Mouse (Mus musculus) bone marrow, adult 2 months (tissue): Measurements from ENCODE around the gene Tie1. TPM values are rescaled to one million over a fixed set of nuclear protein-coding genes. Genes with fewer than 3 reads are reported as not detected.
"Not testable (repeated sequence)": the region's sequence is repeated elsewhere in the genome, so short reads cannot be mapped to it uniquely, and the experiment has no call there.

ENCODE experiments used
- H3K27ac ChIP-seq: fragments of 200-500 bp; 2 replicates; pipeline ENCODE4 v1.5.1; 2012; ENCODE audit warnings: low read depth, mild to moderate bottlenecking, control low read depth, inconsistent platforms, low read length; ENCODE audit not compliant: control insufficient read depth, poor library complexity, insufficient read depth
- H3K4me1 ChIP-seq: fragments of 200-500 bp; 2 replicates; pipeline ENCODE4 v1.6.1; 2011; ENCODE audit warnings: low read length; ENCODE audit not compliant: control insufficient read depth, insufficient read depth
- H3K4me3 ChIP-seq: fragments of 200-500 bp; replicated peaks from 2 replicates; pipeline ENCODE3; 2011; ENCODE audit warnings: mild to moderate bottlenecking, low read depth, low read length, control low read depth; ENCODE audit not compliant: control insufficient read depth
- CTCF ChIP-seq: fragments of 200-500 bp; IDR thresholded peaks from 2 replicates; pipeline ENCODE4 v1.5.1; 2011; ENCODE audit warnings: low read length, control low read depth; ENCODE audit not compliant: control insufficient read depth, insufficient read depth
- POLR2A ChIP-seq: fragments of 200-500 bp; IDR thresholded peaks from 2 replicates; pipeline ENCODE4 v1.6.1; 2011; ENCODE audit warnings: low read depth, mild to moderate bottlenecking, control low read depth, low read length, borderline replicate concordance; ENCODE audit not compliant: control insufficient read depth
- WGBS: fragments of 180-500 bp; shearing (Covaris S2); methylation state at CpG from one replicate; pipeline ENCODE4 v1.1.7; 2018; 5-methylcytosine and 5-hydroxymethylcytosine counted together
- polyA plus RNA-seq: library from polyadenylated mRNA; stranded (reverse); fragments of >200 nt; gene quantifications from 2 replicates; pipeline ENCODE4 v1.2.4, GENCODE M21; 2011; ENCODE audit warnings: low replicate concordance; ENCODE audit not compliant: missing spikeins, insufficient read depth, insufficient read length

Gene Tie1
- polyA plus RNA-seq, 1 experiment: 4.5 TPM

GRCm38 (mm10) chr4:118525779-118526178, 35.9 kb upstream of the Tie1 start:
- H3K4me3 ChIP-seq: no peak overlapping the region
- 25% methylated on average over 3 of the region's 3 CpGs for WGBS

GRCm38 (mm10) chr4:118523976-118524375, 34.1 kb upstream of the Tie1 start:
- WGBS: 75% methylated on average over 7 of the region's 7 CpGs
- H3K4me1 ChIP-seq: peaks cover 2% of the 10 kb centered on the region; the same call in 1 of the 2 replicates
- no peak overlapping the region for H3K4me3 ChIP-seq
- no peak overlapping the region for H3K27ac ChIP-seq
- no peak for TF ChIP-seq POLR2A
- TF ChIP-seq CTCF: no peak

More at GRCm38 (mm10) chr4:118525779-118526178, 35.9 kb upstream of the Tie1 start:
- TF ChIP-seq POLR2A (no peak), CTCF (no peak)
- H3K4me1 ChIP-seq: no peaks in the 10 kb centered on the region; the same call in 1 of the 2 replicates
- H3K27ac ChIP-seq: no peak overlapping the region

GRCm38 (mm10) chr4:118522248-118522647, 32.4 kb upstream of the Tie1 start:
- no peak overlapping the region for H3K4me3 ChIP-seq
- H3K4me1 ChIP-seq: peaks cover 2% of the 10 kb centered on the region; the same call in 1 of the 2 replicates
- TF ChIP-seq CTCF (no peak), POLR2A (no peak)
- no peak overlapping the region for H3K27ac ChIP-seq
- 85% methylated on average over 7 of the region's 7 CpGs for WGBS

GRCm38 (mm10) chr4:118518208-118518607, 28.3 kb upstream of the Tie1 start:
- Histone ChIP-seq H3K4me3 (no peak overlapping the region), H3K27ac (no peak overlapping the region), H3K4me1 (peaks cover 2% of the 10 kb centered on the region; the same call in 1 of the 2 replicates)
- TF ChIP-seq CTCF: no peak
- no peak for TF ChIP-seq POLR2A
- 53% methylated on average over 5 of the region's 5 CpGs for WGBS

- H3K27ac ChIP-seq: no peak overlapping the region
- 60% methylated on average over 16 of the region's 16 CpGs for WGBS
- TF ChIP-seq POLR2A (no peak), CTCF (no peak)
- no peak overlapping the region for H3K4me3 ChIP-seq
- H3K4me1 ChIP-seq: peaks cover 2% of the 10 kb centered on the region; the same call in 1 of the 2 replicates
These were observed 27.8 kb upstream of the Tie1 start for GRCm38 (mm10) chr4:118517497-118518146.

GRCm38 (mm10) chr4:118516699-118517496, 27.0 kb upstream of the Tie1 start:
- Histone ChIP-seq H3K27ac (no peak overlapping the region), H3K4me1 (peaks cover 2% of the 10 kb centered on the region; the same call in 1 of the 2 replicates), H3K4me3 (no peak overlapping the region)
- WGBS: 46% methylated on average over 20 of the region's 20 CpGs
- TF ChIP-seq POLR2A (no peak), CTCF (no peak)

GRCm38 (mm10) chr4:118509050-118509449, 19.2 kb upstream of the Tie1 start:
- TF ChIP-seq POLR2A (no peak), CTCF (no peak)

GRCm38 (mm10) chr4:118507171-118507570, 17.3 kb upstream of the Tie1 start:
- H3K4me1 ChIP-seq, H3K4me3 ChIP-seq, H3K27ac ChIP-seq: not testable (repeated sequence)
- WGBS: 66% methylated on average over 1 of the region's 1 CpGs

More at GRCm38 (mm10) chr4:118509050-118509449, 19.2 kb upstream of the Tie1 start:
- no peak overlapping the region for H3K4me3 ChIP-seq
- no peak overlapping the region for H3K27ac ChIP-seq
- H3K4me1 ChIP-seq: no peaks in the 10 kb centered on the region
- 58% methylated on average over 6 of the region's 6 CpGs for WGBS
